Mouse (Mus musculus): ENCODE data around the gene AL731706.1. TPM values are rescaled to one million over a fixed set of nuclear protein-coding genes. Genes with fewer than 3 reads are reported as not detected.
"Not testable (repeated sequence)": the region's sequence is repeated elsewhere in the genome, so short reads cannot be mapped to it uniquely, and the experiment has no call there.

Gene AL731706.1
- total RNA-seq (2021): 10 to 100 TPM; 10.5 to 15.2 TPM

DNA sequence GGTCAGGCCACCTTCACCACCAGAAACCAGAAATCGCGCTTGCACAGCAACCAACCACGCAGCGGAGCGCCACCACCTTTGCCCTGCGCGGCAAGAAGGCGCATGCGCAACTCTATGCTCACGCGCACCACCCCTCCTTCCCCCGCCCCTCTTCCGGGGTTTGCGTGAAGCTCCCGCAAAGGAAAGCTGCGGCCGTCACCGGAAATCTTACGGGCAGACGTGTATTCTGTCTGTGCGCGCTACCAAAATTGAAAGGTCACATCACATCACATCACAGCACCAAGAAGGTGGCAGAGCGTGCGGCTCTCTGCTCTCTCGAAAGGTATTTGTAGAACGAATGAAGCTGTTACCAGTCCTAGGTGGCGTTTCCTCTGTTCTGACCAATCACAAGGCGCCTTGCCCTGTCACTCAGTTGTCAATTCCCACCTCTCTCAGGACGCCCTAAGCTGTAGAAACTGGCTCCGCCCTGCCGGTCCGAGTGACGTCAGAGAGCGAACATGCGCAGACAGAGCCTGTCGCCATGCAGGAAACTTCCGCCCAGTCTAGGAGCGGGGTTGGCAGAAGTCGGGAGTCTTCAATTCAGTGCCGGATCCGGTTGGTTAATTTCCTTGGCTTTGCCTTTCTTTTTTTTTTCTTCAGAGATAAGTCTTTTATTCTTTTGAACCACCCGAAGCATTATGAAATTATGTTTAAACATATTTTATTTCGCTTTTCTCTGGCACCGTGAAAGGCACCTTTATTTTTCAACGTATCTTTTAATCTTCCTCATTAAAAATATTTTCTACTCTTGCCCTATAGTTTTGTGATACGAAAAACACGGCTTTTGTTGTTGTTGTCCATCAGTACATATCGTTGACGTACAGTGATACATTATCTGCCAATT is at the start of gene AL731706.1, which contains the start of the genes Slx4ip and Mkks:
AL731706.1 (minus strand) TSS at position 322 of the 883 bp plus-strand sequence.
Slx4ip (plus strand) TSS at position 151 of the 883 bp plus-strand sequence.
Mkks (minus strand) TSS at position 322 of the 883 bp plus-strand sequence.
- intact Hi-C loops (cut with DNase I): loop anchor here (10.0 kb wide), 1 partner anchor 177 kb away; the partner anchor contains the start of gene Snap25

DNA sequence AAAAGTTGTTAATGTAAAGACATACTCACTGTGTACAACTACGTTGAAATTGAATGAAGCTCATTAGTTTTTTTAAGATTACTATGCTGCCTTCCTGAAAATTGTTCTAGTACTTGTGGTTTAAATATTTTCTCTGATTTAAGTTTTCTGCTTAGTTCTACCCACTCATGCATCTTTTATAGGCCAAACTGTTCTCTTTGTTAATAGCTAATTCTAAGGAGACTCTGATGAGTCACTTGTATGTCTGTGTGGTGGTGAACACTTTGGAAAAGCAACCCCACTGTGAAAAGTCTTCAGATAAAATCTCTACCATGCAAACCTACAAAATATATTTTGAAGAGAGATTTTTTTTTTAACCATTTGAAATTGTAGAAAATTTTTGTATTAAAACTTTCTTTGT is 47.1 kb upstream of the AL731706.1 start:
- no peak for DNase-seq (ENCODE audit: low spot score in 2 of 2)
- intact Hi-C loops (cut with DNase I): no loop called here

More for the DNA sequence above, at the start of gene AL731706.1, which contains the start of the genes Slx4ip and Mkks:
- peak; percentile 98 to 99 for DNase-seq (ENCODE audit: low spot score in 2 of 2)

DNA sequence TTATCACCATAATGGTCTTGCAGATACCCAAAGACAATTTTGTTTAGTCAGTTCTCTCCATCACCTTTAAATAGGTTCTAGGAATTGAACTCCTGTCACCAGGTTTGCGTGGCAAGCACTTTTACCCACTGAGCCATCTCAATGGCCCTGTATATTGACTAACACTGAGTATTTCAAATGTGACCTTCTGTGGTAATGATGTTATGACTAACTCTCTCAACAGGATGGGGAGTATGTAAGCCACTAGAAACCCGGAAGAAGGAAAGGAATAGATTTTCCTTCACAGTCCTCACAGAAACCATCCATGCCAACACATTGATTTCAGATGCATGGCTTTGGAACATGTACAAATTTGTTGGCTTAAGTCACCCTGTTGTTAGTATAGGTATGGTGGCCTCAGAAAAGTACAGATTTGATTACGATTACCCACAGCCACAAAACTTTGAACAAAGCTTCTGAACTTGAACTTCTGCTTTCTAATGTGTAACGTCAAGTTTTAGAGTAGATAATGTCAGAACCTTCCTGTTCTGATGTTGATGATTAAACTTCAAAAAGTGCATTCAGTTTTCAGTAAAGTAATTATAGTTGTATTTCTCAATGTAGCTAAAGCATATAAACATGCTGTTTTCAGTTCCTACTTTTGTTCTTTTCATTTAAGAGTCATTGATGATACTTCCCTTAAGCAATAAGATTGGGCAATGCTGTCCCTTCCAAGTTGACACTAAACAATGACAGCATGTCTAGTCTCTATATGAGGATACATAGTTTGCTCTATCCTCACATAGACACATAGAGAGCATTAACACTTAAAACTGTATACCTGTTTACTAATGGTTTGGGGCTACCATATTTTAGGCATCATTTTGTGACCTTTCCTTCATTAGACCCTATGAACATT is 45.5 kb upstream of the AL731706.1 start:
- intact Hi-C loops (cut with DNase I): no loop called here
- no peak for DNase-seq (ENCODE audit: low spot score in 2 of 2)

DNA sequence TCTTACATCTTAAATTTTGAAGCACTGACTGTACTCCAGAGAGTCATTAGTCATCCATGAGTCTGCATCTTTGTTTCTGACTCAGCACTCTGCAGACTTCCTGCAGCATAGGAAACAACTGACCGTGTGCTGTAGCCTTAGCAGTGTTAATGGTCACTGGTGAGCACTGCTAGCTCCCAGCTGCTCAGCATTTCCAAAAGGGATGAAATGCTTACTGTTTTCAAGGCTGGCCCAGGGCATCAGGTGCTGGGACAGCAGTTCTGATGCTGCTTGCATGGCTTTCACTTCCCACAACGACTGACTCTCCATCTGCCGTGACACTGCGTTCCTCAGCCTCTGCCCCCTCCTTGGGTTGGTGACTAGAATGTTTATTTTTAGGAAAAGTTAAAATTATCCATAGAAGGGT is 29.8 kb upstream of the AL731706.1 start:
- DNase-seq (ENCODE audit: low spot score in 2 of 2): peak; percentile 34 to 40
- intact Hi-C loops (cut with DNase I): no loop called here

DNA sequence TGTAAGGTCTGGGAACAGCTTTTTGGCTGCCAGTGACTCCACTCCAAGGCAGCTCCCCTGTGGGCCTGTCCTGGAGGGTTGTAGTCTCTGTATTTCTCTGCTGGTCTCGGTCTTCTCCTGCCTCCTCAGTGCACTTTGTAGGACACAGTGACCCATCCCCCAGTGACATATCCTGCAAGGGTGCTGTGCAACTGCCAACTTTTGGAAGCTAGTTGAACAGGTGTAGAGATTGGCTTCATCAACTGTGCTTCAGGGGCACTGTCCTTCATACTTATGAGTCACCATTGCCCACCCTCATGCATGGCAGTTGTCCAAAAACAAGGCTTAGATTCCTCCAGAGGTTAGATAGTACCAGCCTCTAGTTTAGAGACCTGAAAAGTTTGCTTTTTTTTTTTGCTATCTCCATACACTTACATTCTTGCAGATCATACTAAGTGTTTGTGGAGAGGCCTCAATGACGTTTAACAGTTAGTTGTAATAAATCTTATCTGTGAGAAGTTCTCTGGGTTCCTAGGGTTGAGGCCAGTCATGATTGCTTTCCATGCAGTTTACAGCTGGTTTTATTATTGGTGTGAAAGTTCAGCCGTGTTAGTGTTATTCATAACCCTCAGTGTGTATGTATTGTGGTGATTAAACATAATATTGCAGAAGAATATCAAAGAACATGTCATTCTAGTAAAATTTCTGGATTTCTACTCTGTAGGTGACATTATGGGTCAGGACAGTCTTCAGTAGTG is 29.2 kb upstream of the AL731706.1 start:
- intact Hi-C loops (cut with DNase I): no loop called here
- no peak for DNase-seq (ENCODE audit: low spot score in 2 of 2)

DNA sequence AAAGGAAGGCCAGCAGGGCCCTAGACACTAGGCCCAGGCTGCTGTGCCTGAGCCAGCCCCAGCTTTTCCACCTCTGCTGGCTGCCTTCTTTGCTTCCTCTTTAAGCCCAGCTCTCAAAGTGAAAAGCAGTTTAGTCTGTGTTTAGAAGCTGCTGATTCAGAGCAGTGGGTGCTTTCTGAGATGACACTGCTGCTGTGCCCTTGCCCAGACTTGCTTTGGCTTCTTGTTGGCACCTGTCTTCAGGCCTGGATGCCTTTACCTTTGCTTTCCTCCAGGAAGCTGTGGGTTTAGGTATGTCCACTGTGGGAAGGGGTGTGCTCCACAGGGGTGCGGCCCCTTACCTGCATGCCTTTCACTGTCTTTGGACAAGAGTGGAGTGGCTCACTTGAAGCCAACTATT is 28.2 kb upstream of the AL731706.1 start:
- DNase-seq (ENCODE audit: low spot score in 2 of 2): no peak
- intact Hi-C loops (cut with DNase I): loop anchor here (10.0 kb wide), 1 partner anchor 195 kb away; the partner anchor contains the start of gene Jag1

DNA sequence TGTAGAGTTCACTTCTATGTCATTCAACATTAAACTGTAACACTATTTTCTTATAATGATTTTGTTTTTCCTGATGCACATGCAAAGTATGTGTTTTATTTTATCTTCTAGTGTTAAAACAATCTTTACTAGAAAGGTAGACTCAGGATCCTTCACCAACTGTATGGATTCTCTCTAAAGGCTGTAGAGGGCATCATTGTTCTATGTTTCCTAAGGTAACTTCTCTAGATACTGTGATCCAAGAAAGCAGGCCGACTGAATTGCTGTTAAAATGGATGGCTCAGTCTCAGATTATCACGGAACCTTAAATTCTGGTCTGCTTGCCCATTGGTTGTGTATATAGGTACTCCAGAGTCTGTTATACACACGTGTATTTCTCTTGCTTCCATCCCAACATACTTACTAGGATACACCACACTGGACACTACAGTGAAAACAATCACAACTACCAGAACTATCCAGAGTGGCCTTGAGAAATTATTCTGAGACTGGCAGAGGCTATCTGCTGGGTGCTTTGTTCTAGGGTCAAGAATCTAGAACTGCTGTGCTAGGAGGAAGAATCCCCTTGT is 23.2 kb upstream of the AL731706.1 start:
- no peak for DNase-seq (ENCODE audit: low spot score in 2 of 2)
- intact Hi-C loops (cut with DNase I): loop anchor here (5.0 to 10.0 kb wide), 2 partner anchors 200 to 1028 kb away; partner anchors contain the start of gene Jag1

DNA sequence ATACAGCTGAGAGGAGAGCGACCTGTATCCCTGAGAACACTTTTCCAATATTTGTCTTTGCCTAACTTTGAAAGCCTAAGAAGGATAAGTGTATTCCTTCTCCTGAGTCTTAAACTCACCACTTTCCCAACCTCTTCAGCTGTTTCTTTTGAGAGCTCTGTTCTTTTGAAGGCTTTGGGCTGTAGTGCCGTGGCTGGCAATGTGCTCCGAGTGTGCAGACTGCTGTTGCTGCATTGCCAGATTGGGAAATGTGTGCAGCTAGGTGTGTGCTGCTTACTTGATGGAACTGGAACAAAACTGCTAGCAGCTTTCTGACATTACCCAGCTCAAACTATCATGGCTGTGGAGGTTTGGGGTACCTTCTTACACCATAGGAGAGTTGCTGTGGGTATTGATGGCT is 21.8 kb upstream of the AL731706.1 start:
- intact Hi-C loops (cut with DNase I): loop anchor here (2.0 to 10.0 kb wide), 3 partner anchors 202 to 1029 kb away; partner anchors contain the start of gene Jag1
- DNase-seq (ENCODE audit: low spot score in 2 of 2): no peak

DNA sequence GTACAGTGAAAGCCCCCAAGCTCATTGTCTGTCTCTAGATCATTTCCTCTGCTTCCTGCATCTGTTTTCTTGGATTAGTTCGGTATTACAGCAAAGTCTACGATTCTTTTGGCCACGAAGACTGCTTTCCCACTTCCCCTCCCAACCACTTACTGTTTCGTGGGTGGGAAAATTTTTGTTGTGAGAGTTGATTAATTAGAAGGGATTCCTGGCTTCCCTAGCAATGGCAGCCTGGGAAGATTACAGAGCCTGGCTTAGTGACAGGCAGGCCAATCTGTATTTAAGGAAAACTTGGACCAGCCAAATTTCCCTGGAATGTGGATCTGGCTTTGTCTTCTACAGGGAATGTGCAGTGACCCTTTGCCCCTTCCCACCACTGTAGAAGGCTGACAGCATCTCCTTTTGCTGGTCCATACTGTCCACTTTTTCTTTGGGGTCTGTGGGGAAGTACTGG is 20.8 kb upstream of the AL731706.1 start:
- no peak for DNase-seq (ENCODE audit: low spot score in 2 of 2)
- intact Hi-C loops (cut with DNase I): loop anchor here (2.0 to 10.0 kb wide), 3 partner anchors 203 to 1030 kb away; partner anchors contain the start of gene Jag1

DNA sequence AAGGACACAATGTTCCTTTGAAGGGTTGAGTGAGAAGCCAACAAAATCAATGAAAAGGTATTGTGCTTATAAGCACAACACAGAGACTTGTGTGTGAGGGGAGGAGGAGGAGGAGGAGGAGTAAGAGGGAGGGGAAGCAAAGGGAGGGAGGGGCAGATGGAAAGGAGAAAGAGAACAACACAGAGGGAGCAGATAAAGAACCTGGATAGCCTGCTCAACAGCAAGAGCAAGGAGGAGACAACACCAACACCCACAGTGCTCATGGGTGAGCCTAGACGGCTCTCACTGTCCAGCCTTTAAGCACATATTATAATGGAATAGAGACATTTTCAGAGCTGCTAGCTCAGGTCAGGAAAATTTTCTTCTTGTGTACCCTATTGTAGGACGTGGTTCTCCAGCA is 18.1 kb upstream of the AL731706.1 start:
- intact Hi-C loops (cut with DNase I): no loop called here
- no peak for DNase-seq (ENCODE audit: low spot score in 2 of 2)

DNA sequence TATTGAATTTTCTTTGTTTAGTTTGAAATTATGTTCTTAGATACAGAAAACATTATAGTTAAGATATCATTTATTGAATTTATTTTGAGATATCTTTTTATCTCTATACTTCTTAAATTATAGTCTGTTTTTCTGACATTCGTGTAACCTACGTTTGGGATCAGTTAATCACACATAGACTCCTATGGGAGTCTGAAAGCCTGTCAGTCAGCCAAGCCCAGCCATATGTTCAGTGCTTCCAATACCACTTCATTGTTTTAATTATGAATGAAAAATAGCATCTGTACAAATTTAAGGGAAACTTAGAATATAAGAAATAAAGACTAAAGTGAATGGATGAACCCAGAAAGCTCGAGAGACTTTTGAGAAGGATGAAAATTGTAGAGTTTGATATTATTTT is 17.4 kb upstream of the AL731706.1 start:
- intact Hi-C loops (cut with DNase I): no loop called here
- DNase-seq (ENCODE audit: low spot score in 2 of 2): no peak

DNA sequence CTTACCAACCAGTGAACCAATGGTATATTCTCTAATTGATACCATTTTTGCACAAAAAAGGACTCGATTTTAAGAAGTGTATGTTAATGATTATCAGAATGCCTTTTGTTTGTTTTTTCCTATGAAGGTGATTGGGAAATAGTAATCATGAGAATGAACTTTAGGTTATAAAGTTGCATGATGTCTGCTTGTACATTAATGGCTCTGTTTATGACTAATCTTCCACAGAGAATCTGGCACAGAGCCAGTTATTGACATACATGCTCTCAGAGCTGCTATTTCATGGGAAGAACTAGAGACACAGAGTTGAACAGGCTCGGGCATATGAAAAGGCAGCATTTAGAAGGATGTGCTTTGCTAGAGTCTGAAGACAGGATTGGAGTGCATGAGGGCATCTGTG is 4.9 kb upstream of the AL731706.1 start:
- intact Hi-C loops (cut with DNase I): loop anchor here (10.0 kb wide), 1 partner anchor 181 kb away; the partner anchor contains the start of gene Snap25

DNA sequence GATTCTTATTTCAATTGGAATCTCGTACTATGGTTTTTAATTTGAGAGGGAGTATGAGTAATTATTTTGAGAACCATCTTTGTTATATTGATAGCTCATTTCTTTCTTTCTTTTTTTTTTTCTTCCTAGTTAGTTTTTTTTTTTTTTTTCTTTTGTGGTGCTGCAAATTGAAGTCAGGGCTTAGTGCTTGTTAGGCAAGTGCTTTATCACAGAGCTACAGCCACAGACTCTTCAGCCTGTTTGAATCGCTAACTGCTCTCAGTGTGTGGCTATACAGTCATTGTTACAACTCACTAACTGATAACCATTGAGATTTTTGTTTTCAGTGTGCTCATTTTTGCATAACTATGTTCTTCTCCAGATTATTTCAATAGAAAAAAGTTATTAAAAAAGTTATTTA is 3.3 kb upstream of the AL731706.1 start:
- DNase-seq (ENCODE audit: low spot score in 2 of 2): no peak
- intact Hi-C loops (cut with DNase I): loop anchor here (10.0 kb wide), 1 partner anchor 180 kb away; the partner anchor contains the start of gene Snap25

More for the DNA sequence above, 4.9 kb upstream of the AL731706.1 start:
- DNase-seq (ENCODE audit: low spot score in 2 of 2): no peak

DNA sequence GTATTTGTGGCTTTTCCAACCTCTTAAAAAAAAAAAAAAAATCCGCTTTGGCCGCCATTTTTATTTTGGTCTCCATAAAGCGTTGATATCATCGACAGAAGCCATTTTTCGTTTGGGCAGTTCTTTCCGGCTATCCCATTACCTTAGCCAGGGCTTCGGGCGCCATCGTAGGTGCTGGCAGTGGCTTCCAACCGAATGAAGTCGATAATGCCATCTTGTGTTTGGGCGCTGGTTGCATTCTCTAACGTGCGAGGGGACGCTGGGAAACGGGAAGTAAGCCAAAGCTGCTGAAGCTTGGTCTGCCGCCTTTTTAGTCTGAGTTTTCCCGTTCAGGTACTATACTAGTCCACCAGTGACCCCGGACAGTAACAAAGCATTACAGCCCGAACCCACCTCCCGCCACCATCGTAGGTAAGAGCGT is 772 bp upstream of the AL731706.1 start:
- intact Hi-C loops (cut with DNase I): loop anchor here (10.0 kb wide), 1 partner anchor 177 kb away; the partner anchor contains the start of gene Snap25
- DNase-seq (ENCODE audit: low spot score in 2 of 2): peak; percentile 94 to 97

DNA sequence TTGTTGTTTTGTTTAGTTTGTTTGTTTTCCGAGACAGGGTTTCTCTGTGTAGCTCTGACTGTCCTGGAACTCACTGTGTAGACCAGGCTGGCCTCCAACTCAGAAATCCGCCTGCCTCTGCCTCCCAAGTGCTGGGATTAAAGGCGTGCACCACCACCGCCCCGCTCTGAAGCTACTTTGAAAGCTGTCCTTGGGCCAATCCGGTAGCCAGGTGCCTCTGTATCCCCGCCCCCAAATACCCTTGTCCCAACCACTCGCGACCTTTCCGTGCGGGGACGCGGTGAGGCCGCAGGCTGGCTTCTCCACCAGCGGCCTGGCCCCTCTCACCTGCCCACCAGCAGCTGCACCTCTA is 497 bp downstream of the AL731706.1 start:
- intact Hi-C loops (cut with DNase I): loop anchor here (10.0 kb wide), 1 partner anchor 176 kb away; the partner anchor contains the start of gene Snap25
- not testable (repeated sequence) for DNase-seq (ENCODE audit: low spot score in 2 of 2)

DNA sequence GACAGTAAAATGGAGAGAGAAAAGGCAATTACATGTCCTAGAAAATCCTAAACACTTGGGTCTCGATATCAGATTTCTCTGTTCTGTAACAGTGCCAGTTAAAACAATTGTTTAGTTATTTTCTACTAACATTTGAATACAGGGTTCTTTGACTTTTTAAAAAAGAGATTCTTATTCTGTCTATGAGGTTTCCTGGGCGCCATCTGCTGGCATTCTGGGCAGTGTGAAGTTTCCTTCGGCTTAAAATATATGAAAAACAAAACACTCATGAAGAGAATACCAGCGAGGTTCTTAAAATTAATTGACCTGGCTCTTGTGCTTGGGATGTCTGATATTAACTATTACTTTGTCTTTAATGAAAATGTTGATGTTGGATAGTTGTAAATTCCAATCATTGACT is 4.3 kb downstream of the AL731706.1 start:
- DNase-seq (ENCODE audit: low spot score in 2 of 2): peak in 1 of 2 experiments; percentile 33
- intact Hi-C loops (cut with DNase I): loop anchor here (2.0 to 10.0 kb wide), 2 partner anchors 92 to 400 kb away; no protein-coding TSS in a partner anchor

DNA sequence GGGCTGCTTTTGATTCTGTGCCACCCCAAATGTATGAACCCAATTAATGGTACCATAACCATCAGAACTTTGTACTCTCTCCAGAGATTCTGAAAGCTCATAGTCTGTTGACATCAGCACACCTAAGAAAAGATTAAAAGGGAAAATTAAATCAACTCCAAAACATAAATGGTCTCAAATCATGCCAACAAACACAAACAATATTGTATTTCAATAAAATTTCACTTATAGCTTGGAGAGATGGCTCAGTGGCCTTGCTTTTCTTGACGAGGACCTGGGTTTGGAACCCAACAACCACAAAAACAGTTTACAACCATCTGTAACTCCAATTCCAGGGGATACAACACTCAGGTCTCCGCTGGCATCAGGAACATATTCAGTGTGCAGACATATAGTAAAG is 5.6 kb downstream of the AL731706.1 start, which contains the start of gene AL731706.2:
AL731706.2 (minus strand) TSS at position 101 of the 400 bp plus-strand sequence.
- DNase-seq (ENCODE audit: low spot score in 2 of 2): no peak
- intact Hi-C loops (cut with DNase I): loop anchor here (10.0 kb wide), 1 partner anchor 91 kb away; no protein-coding TSS in a partner anchor
